Mouse (Mus musculus) bone marrow, adult 2 months (tissue): ENCODE data around the gene Tbc1d2.
A peak's percentile ranks its signal among the peaks of the same experiment; 100 is the strongest.

ENCODE experiments used
- CTCF ChIP-seq: fragments of 200-500 bp; IDR thresholded peaks from 2 replicates; pipeline ENCODE4 v1.5.1; 2011; ENCODE audit warnings: low read length, control low read depth; ENCODE audit not compliant: control insufficient read depth, insufficient read depth
- POLR2A ChIP-seq: fragments of 200-500 bp; IDR thresholded peaks from 2 replicates; pipeline ENCODE4 v1.6.1; 2011; ENCODE audit warnings: low read depth, mild to moderate bottlenecking, control low read depth, low read length, borderline replicate concordance; ENCODE audit not compliant: control insufficient read depth

GRCm38 (mm10) chr4:46657116-46657515 lies 7.1 kb upstream of the Tbc1d2 start:
- peak; percentile 36 for TF ChIP-seq CTCF
- TF ChIP-seq POLR2A = no peak
